Mouse (Mus musculus) bone marrow, adult 2 months (tissue): ENCODE measurements around the gene R3hdm2.

Source experiments
- CTCF ChIP-seq: fragments of 200-500 bp; IDR thresholded peaks from 2 replicates; pipeline ENCODE4 v1.5.1; 2011; ENCODE audit warnings: low read length, control low read depth; ENCODE audit not compliant: control insufficient read depth, insufficient read depth
- POLR2A ChIP-seq: fragments of 200-500 bp; IDR thresholded peaks from 2 replicates; pipeline ENCODE4 v1.6.1; 2011; ENCODE audit warnings: low read depth, mild to moderate bottlenecking, control low read depth, low read length, borderline replicate concordance; ENCODE audit not compliant: control insufficient read depth

- TF ChIP-seq POLR2A (no peak), CTCF (no peak)
Measured at GRCm38 (mm10) chr10:127476541-127476940, 96.4 kb downstream of the R3hdm2 start.
